Mouse (Mus musculus) left cerebral cortex, adult 2 months (tissue): ENCODE data around the gene Tpp2. TPM values are rescaled to one million over a fixed set of nuclear protein-coding genes. Genes with fewer than 3 reads are reported as not detected.
A peak's percentile ranks its signal among the peaks of the same experiment; 100 is the strongest.

Source experiments
- DNase-seq, 2 experiments: peaks; one replicate each; pipeline ENCODE4 v3.0.0; 2021 to 2022; ENCODE audit warnings: low spot score in 2 of 2, mixed read lengths in 1 of 2; ENCODE audit errors: extremely low spot score in 1 of 2
- H3K27ac ChIP-seq: fragments of 200-600 bp; 2 replicates; pipeline ENCODE4 v1.8.1; 2022
- H3K4me3 ChIP-seq: fragments of 200-600 bp; 2 replicates; pipeline ENCODE4 v1.8.1; 2022
- CTCF ChIP-seq: fragments of 200-600 bp; IDR thresholded peaks from 2 replicates; pipeline ENCODE4 v1.8.1; 2022; ENCODE audit warnings: antibody characterized with exemption, mild to moderate bottlenecking, moderate library complexity
- intact Hi-C: fragments of 180-260 bp; cut with DNase I; formaldehyde crosslinking; loops from one replicate; pipeline ENCODE4 v1.15.1; 2025
- total RNA-seq, 2 experiments: library from RNA; stranded (reverse); gene quantifications; 2 replicates each; pipeline ENCODE4 v1.2.3; 2021

Tpp2 gene
- total RNA-seq, 2 experiments from 2014 or later = 47.4 to 50.5 TPM

- TF ChIP-seq CTCF = no peak
- H3K4me3 ChIP-seq = no peak overlapping the region
- no peak for DNase-seq
- intact Hi-C loops = no loop called here
- H3K27ac ChIP-seq = no peak overlapping the region
These were observed 5.9 kb downstream of the Tpp2 start for GRCm38 (mm10) chr1:43939310-43939709.

GRCm38 (mm10) chr1:43941476-43942217 lies 8.2 kb downstream of the Tpp2 start:
- no peak overlapping the region for H3K27ac ChIP-seq
- intact Hi-C loops = no loop called here
- no peak for TF ChIP-seq CTCF
- no peak overlapping the region for H3K4me3 ChIP-seq
- no peak for DNase-seq

GRCm38 (mm10) chr1:43942814-43943213 lies 9.4 kb downstream of the Tpp2 start:
- DNase-seq = no peak
- no peak for TF ChIP-seq CTCF
- Histone ChIP-seq H3K27ac (no peak overlapping the region), H3K4me3 (no peak overlapping the region)
- intact Hi-C loops = no loop called here

DNA sequence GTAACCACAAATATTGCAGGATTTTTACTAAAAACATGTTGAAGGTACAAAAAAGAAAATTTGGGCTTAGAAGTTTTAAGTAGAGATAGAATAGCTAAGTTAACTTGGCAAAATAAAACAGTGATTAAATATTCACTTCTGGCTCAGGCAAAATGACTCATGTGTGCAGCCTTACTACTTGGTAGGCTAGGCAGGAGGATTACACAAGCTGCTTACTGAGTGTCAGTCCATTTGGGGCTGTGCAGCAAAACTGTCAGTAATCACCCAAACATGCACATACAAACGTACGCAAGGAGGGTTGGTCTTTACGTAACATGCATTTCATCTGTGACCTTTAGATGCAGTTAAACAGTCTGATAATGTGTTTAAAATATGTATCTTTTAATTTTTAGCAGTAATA lies 20.2 kb downstream of the Tpp2 start:
- no peak for TF ChIP-seq CTCF
- intact Hi-C loops = no loop called here
- no peak overlapping the region for H3K4me3 ChIP-seq
- H3K27ac ChIP-seq = no peak overlapping the region
- DNase-seq = no peak

- no peak overlapping the region for H3K4me3 ChIP-seq
- intact Hi-C loops = no loop called here
- no peak for DNase-seq
- TF ChIP-seq CTCF = no peak
- no peak overlapping the region for H3K27ac ChIP-seq
These were observed 30.9 kb downstream of the Tpp2 start for GRCm38 (mm10) chr1:43964381-43964780.

- TF ChIP-seq CTCF = peak; percentile 41
- DNase-seq = no peak
- Histone ChIP-seq H3K27ac (no peak overlapping the region), H3K4me3 (no peak overlapping the region)
- intact Hi-C loops = no loop called here
These were observed 33.3 kb downstream of the Tpp2 start for GRCm38 (mm10) chr1:43966756-43967155.

GRCm38 (mm10) chr1:43969361-43969760 lies 35.9 kb downstream of the Tpp2 start:
- no peak overlapping the region for H3K27ac ChIP-seq
- no peak overlapping the region for H3K4me3 ChIP-seq
- no peak for TF ChIP-seq CTCF
- intact Hi-C loops = no loop called here
- DNase-seq = no peak

GRCm38 (mm10) chr1:43971089-43971488 lies 37.6 kb downstream of the Tpp2 start:
- TF ChIP-seq CTCF = no peak
- intact Hi-C loops = no loop called here
- H3K4me3 ChIP-seq = no peak overlapping the region
- H3K27ac ChIP-seq = no peak overlapping the region
- no peak for DNase-seq

DNA sequence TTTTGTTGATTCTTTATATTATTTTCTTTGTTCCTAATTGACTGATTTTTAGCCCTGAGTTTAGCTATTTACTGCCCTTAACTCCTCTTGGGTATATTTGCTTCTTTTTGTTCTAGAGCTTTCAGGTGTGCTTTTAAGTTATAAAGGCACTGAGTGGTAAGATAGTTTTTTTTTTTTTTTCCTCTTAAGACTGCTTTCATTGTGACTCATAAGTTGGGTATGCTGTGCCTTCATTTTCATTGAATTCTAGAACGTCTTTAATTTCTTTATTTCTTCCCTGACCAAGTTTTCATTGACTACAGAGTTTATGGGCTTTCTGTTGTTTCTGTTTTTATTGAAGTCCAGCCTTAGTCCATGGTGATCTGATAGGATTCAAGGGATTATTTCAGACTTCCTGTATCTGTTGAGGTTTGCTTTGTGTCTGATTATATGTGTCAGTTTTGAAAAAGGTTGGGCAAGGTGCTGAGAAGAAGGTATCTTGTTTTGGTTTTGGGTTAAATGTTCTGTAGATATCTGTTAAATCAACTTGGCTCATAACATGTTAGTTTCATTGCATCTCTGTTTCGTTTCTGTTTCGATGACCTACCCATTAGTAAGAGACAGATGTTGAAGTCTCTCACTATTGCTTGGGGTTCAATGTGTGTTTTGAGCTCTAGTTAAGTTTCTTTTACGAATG lies 63.6 kb downstream of the Tpp2 start:
- intact Hi-C loops = loop anchor here (5.0 kb wide), 1 partner anchor 40 kb away; no protein-coding TSS in a partner anchor
- no peak for DNase-seq
- TF ChIP-seq CTCF = no peak
- no peak overlapping the region for H3K27ac ChIP-seq
- H3K4me3 ChIP-seq = no peak overlapping the region

DNA sequence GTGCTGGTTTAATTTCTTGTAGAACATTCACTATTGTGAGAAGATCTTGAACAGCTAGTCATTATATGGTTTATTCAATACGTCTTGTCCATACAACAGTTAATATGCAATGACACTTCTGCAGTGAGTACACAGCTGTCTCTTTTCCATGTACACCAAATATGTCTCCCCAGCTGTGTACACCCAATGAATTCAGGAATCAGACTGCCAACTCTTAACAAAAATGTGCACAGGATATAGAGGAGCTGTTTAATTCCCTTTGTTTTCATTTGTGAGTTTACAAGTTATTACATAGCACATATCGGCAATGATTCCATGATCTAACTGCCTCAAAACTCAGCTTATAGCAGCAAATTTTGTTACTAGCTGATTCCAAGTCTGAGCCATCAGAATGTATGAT lies 71.1 kb downstream of the Tpp2 start:
- DNase-seq = no peak
- intact Hi-C loops = no loop called here
- TF ChIP-seq CTCF = no peak
- Histone ChIP-seq H3K27ac (no peak overlapping the region), H3K4me3 (no peak overlapping the region)

DNA sequence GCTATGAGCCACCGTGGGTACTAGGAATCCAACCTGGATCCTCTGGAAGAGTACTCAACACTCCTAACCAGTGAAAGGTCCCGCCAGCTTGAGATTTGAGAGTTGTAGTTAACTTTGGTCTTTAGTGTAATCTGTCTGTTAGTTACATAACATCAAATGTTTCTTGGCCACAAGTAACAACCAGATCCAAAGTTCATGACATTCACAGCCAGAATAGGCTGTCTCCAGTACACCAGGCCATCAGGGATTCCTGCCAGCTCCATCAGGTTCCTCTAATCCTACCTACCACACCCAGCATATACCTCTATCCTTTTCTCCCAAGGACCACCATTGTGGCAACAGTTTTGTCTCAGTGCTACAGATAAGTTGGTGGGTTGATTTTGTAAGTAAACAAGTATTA lies 82.1 kb downstream of the Tpp2 start:
- TF ChIP-seq CTCF = no peak
- Histone ChIP-seq H3K4me3 (no peak overlapping the region), H3K27ac (no peak overlapping the region)
- no peak for DNase-seq
- intact Hi-C loops = no loop called here

- no peak within 1 kb of the TSS for H3K4me3 ChIP-seq
- no peak for DNase-seq
- no peak within 1 kb of the TSS for H3K27ac ChIP-seq
- intact Hi-C loops = no loop called here
- TF ChIP-seq CTCF = no peak
These were observed 86.5 kb downstream of the Tpp2 start, which contains the start of gene Mettl21c for GRCm38 (mm10) chr1:44019934-44020333. Gene Mettl21c (minus strand): TSS chr1:44020034.

- H3K27ac ChIP-seq = no peak overlapping the region
- no peak for DNase-seq
- H3K4me3 ChIP-seq = no peak overlapping the region
- no peak for TF ChIP-seq CTCF
- intact Hi-C loops = no loop called here
These were observed 89.2 kb downstream of the Tpp2 start for GRCm38 (mm10) chr1:44022656-44023055.
